Mouse (Mus musculus) embryonic facial prominence, embryonic 14.5 days (tissue): ENCODE results near the gene Clmp. TPM values are rescaled to one million over a fixed set of nuclear protein-coding genes. Genes with fewer than 3 reads are reported as not detected.

Experiments
- ATAC-seq: fragments of 200-750 bp; cut with Nextera tagmentation; 2 replicates; pipeline ENCODE4 v1.8.0; 2017; ENCODE audit warnings: low read depth, moderate number of reproducible peaks, moderate TSS enrichment
- DNase-seq: peaks from one replicate; pipeline ENCODE4 v3.0.0-alpha.2; 2015; ENCODE audit warnings: low spot score
- H3K27ac ChIP-seq: fragments of 300-500 bp; sonication (generic); replicated peaks from 2 replicates; pipeline ENCODE4 v1.5.1; 2014; ENCODE audit warnings: low read depth, mild to moderate bottlenecking, low read length, moderate library complexity
- H3K27me3 ChIP-seq: fragments of 300-500 bp; sonication (generic); replicated peaks from 2 replicates; pipeline ENCODE4 v1.6.1; 2014; ENCODE audit warnings: low read length; ENCODE audit not compliant: control insufficient read depth, insufficient read depth
- H3K36me3 ChIP-seq: fragments of 300-500 bp; sonication (generic); 2 replicates; pipeline ENCODE4 v1.6.1; 2014; ENCODE audit warnings: low read length, mixed read lengths; ENCODE audit not compliant: control insufficient read depth, insufficient read depth
- H3K4me1 ChIP-seq: fragments of 300-500 bp; sonication (generic); 2 replicates; pipeline ENCODE4 v1.6.1; 2014; ENCODE audit warnings: antibody characterized with exemption, low read length; ENCODE audit not compliant: control insufficient read depth, insufficient read depth
- H3K4me2 ChIP-seq: fragments of 300-500 bp; sonication (generic); 2 replicates; pipeline ENCODE4 v1.6.1; 2014; ENCODE audit warnings: low read depth, mild to moderate bottlenecking, low read length, moderate library complexity, mixed read lengths
- H3K4me3 ChIP-seq: fragments of 300-500 bp; sonication (generic); 2 replicates; pipeline ENCODE4 v1.5.1; 2014; ENCODE audit warnings: low read depth, mild to moderate bottlenecking, low read length
- H3K9ac ChIP-seq: fragments of 300-500 bp; sonication (generic); 2 replicates; pipeline ENCODE4 v1.6.1; 2014; ENCODE audit warnings: low read depth, mild to moderate bottlenecking, low read length, moderate library complexity, mixed read lengths
- H3K9me3 ChIP-seq: fragments of 300-500 bp; sonication (generic); 2 replicates; pipeline ENCODE4 v1.6.1; 2016; ENCODE audit warnings: low read length; ENCODE audit not compliant: control insufficient read depth
- WGBS: fragments of 180-500 bp; shearing (Covaris S2); extraction: QIAGEN DNeasy Blood & Tissue Kit; methylation state at CpG from one replicate; pipeline ENCODE4 v1.1.7; 2014; 5-methylcytosine and 5-hydroxymethylcytosine counted together
- polyA plus RNA-seq: library from polyadenylated mRNA; unstranded; fragments of >200 nt; fragmentation: Nextera tagmentation; extraction: Ambion mirVana; gene quantifications from 2 replicates; pipeline ENCODE4 v1.2.1, GENCODE M21; 2014

Gene Clmp
- polyA plus RNA-seq, 1 experiment from 2014 or later, result 51.2 TPM

DNA sequence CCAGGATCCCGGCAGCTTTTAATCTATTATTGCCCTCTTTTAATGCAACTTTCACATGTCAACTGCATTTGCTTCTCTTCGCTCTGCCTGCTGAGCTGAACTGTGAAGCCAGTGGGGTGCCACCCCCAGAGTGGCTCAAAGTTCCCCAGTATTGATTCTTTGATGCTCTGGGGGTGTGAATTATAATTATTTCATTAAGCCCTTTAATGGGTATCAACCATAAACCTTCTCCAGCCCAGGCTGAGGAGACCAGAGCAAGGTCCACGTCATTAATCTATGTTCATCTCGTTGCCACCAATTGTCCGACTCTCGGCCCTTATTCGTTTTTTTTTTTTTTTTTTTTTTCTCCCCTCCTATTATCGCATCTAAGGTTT is 123.1 kb downstream of the Clmp start:
- no peak overlapping the region for H3K4me2 ChIP-seq
- H3K36me3 ChIP-seq, result peaks cover 33% of the 10 kb centered on the region
- DNase-seq (no peak), ATAC-seq (no peak)
- H3K27me3 ChIP-seq, result no peaks in the 10 kb centered on the region
- H3K4me3 ChIP-seq, result no peak overlapping the region
- no peak overlapping the region for H3K9ac ChIP-seq
- WGBS, result 70% methylated on average over 8 of the region's 8 CpGs
- no peaks in the 10 kb centered on the region for H3K9me3 ChIP-seq
- peaks cover 14% of the 10 kb centered on the region; the same call in 1 of the 2 replicates for H3K4me1 ChIP-seq
- no peak overlapping the region for H3K27ac ChIP-seq

DNA sequence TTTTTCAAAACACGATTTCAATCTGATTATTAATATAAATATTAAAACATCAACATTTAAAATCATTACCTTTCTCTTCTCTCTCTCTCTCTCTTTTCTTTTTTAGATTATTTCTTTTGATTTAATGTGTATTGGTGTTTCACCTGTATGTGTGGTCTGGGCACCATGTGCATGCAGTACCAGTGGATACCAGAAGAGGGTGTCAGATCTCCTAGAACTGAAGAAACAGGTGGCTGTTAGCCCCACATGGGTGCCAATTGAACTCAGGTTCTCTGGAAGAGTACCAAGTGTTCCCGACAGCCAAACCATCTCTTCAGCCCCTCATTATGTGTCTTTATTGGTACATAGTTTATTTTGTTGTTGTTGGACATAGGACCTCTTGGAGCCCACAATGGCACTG is 126.1 kb downstream of the Clmp start:
- no peaks in the 10 kb centered on the region for H3K9me3 ChIP-seq
- H3K9ac ChIP-seq, result no peak overlapping the region
- no peak overlapping the region for H3K4me3 ChIP-seq
- DNase-seq (no peak), ATAC-seq (no peak)
- no peak overlapping the region for H3K4me2 ChIP-seq
- H3K4me1 ChIP-seq, result peaks cover 6% of the 10 kb centered on the region; the same call in 1 of the 2 replicates
- H3K27ac ChIP-seq, result no peak overlapping the region
- WGBS, result 45% methylated on average over 2 of the region's 2 CpGs
- H3K36me3 ChIP-seq, result peaks cover 4% of the 10 kb centered on the region
- H3K27me3 ChIP-seq, result no peaks in the 10 kb centered on the region

DNA sequence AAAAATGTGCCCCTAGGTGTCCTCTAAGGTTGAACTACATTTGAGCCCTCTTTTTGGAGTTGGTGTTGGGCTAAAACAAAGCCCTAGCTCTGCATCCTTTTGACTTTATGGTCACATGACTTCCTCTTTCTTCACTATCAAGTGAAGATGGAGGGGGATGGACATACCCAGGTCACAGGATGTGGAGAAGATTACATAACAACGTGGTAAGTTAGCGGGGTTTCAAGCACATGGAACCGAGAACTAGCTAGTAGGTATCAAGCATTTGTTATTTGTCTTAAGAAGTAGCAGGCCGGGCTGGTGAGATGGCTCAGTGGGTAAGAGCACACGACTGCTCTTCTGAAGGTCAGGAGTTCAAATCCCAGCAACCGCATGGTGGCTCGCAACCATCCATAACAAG is 128.3 kb downstream of the Clmp start:
- no peak overlapping the region for H3K9ac ChIP-seq
- no peaks in the 10 kb centered on the region for H3K4me1 ChIP-seq
- H3K27ac ChIP-seq, result no peak overlapping the region
- 84% methylated on average over 7 of the region's 7 CpGs for WGBS
- no peaks in the 10 kb centered on the region for H3K27me3 ChIP-seq
- DNase-seq (no peak), ATAC-seq (no peak)
- H3K9me3 ChIP-seq, result no peaks in the 10 kb centered on the region
- no peaks in the 10 kb centered on the region for H3K36me3 ChIP-seq
- no peak overlapping the region for H3K4me2 ChIP-seq
- H3K4me3 ChIP-seq, result no peak overlapping the region

DNA sequence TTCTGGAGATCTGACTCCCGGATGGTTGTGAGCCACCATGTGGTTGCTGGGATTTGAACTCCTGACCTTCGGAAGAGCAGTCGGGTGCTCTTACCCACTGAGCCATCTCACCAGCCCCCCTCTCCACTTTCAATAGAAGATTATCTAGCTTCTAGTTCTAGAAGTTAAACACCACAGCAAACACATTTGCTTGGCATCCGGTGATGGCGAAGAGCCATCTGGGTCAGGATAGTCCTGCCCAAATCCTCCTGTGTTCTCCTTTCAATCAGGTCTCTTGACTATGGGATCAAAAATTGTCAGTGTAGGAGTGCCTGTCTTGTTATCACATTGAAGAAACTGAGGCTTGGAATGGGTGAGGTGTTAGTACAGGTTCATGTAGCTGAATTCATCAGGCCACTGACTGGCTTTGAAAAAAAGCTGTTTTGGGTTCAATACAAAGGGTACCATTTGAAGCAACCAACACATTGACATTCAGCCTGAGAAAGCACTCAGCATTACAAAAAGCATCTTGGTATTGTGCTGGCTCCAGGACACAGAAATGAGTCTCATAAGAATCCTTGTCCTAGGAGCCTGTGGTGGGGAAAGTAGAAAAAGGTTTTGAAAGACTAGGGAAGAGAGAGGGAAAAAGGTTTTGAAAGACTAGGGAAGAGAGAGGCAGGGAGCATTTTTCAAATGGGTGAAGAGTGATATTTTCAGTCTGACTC is 131.7 kb downstream of the Clmp start:
- Histone ChIP-seq H3K9ac (no peak overlapping the region), H3K4me3 (no peak overlapping the region), H3K4me1 (0 out of 2 replicates have a peak, but pooled peaks cover 6% of the 10 kb centered on the region), H3K27me3 (no peaks in the 10 kb centered on the region), H3K4me2 (no peak overlapping the region), H3K9me3 (no peaks in the 10 kb centered on the region), H3K36me3 (no peaks in the 10 kb centered on the region), H3K27ac (no peak overlapping the region)
- DNase-seq, result no peak
- 87% methylated on average over 5 of the region's 5 CpGs for WGBS
- ATAC-seq, result no peak

DNA sequence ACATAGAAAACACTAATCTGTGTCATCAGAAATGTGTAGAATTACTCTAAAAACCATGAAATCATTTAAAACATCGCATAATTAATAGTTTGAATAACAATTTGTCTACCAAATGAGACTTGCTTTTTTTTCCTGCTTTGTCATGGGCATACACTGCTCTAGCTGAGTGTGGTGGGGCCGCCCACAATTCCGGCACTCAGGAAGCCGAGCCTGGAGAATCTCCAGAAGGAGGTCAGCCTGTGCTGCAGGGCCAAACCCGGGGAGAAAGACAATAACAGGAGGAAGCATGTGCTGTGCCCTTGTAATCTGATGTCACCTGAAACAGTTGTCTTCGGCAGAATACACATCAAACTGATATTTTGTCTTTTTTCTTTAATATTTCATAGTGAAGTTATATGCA is 139.8 kb downstream of the Clmp start:
- 50% methylated on average over 6 of the region's 6 CpGs for WGBS
- no peak overlapping the region for H3K4me3 ChIP-seq
- H3K9me3 ChIP-seq, result no peaks in the 10 kb centered on the region
- DNase-seq (no peak), ATAC-seq (no peak)
- no peaks in the 10 kb centered on the region for H3K36me3 ChIP-seq
- no peak overlapping the region for H3K4me2 ChIP-seq
- no peak overlapping the region for H3K27ac ChIP-seq
- no peaks in the 10 kb centered on the region for H3K27me3 ChIP-seq
- no peak overlapping the region for H3K9ac ChIP-seq
- H3K4me1 ChIP-seq, result 0 out of 2 replicates have a peak, but pooled peaks cover 6% of the 10 kb centered on the region

DNA sequence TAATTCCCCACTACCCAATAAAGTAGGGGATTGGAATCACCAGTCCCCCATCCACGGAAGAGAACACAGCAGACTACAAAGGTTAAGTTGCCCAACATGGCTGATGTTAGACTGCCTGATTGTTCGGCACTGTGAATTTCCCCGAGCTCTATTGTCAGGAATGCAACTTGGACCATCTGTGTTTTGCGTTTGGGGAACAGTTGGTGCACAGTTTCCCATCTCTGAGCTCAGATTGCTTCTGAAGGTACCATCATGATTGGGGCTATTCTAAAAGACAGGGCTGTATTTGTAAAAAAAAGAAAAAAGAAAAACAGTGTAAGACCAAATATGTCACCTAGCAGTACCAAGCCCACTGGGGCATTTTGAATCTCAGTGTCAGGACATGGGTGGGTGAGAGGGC is 141.6 kb downstream of the Clmp start:
- Histone ChIP-seq H3K4me1 (no peaks in the 10 kb centered on the region), H3K9me3 (no peaks in the 10 kb centered on the region), H3K27me3 (no peaks in the 10 kb centered on the region), H3K4me3 (no peak overlapping the region), H3K9ac (no peak overlapping the region), H3K4me2 (no peak overlapping the region), H3K27ac (no peak overlapping the region), H3K36me3 (no peaks in the 10 kb centered on the region)
- WGBS, result 62% methylated on average over 4 of the region's 4 CpGs
- ATAC-seq, result no peak
- no peak for DNase-seq

DNA sequence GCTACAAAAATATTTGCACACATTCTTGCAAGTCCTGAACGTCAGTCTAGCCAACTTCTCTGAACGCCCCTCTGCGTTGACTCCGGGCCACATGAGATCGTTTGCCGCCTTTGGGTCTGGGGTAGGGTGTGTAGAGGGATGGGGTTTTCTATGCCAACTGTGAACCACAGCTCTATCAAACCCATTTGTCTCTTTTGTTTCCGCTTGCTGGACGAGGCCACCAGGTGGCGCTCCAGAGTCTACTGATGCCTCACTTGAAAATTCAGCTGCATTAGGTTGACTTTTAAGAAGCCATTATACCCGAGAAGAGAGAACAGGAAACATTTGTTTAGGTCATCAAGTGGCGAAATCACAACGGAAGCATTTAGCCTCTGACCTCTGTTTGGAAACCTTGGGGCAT is 148.8 kb downstream of the Clmp start:
- ATAC-seq (no peak), DNase-seq (peak; percentile 82)
- Histone ChIP-seq H3K9ac (no peak overlapping the region), H3K36me3 (no peaks in the 10 kb centered on the region), H3K27ac (no peak overlapping the region), H3K4me2 (no peak overlapping the region), H3K27me3 (no peaks in the 10 kb centered on the region), H3K4me3 (no peak overlapping the region), H3K4me1 (no peaks in the 10 kb centered on the region), H3K9me3 (no peaks in the 10 kb centered on the region)
- WGBS, result 5% methylated on average over 12 of the region's 12 CpGs

Other genes with a start within 250 kb of the Clmp start
- gene Gramd1b, start 154.6 kb upstream of the Clmp start, polyA plus RNA-seq, result 5.5 and 7.1 TPM in 2 replicates
- not detected in 2 replicates for gene Gm21915, start 15.3 kb upstream of the Clmp start, polyA plus RNA-seq
- gene Hspa8, start 115.0 kb downstream of the Clmp start, polyA plus RNA-seq, result 2,298 and 2,577 TPM in 2 replicates
- not detected in 2 replicates for gene Bsx, start 188.2 kb downstream of the Clmp start, polyA plus RNA-seq